Comparison of ENCODE assay signal across 29 mouse cellular contexts in the genomic region with DNA sequence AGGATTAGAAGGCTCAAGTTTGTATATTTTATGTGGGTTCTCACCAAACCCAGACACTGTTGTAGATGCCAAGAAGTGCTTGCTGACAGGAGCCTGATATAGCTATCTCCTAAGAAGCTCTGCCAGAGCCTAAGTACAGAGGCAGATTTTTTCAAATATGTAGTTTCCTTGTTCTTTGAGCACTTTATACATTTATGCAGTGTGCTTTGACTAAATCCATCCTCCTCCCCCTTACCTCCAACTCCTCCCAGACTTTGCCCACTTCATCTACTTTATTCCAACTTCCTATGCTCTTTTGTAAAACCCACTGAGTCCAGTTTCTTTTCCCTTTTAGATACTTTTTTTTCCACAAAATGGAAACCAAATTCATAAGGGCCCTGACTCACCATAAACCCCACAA. TPM values are rescaled to one million over a fixed set of nuclear protein-coding genes. Genes with fewer than 3 reads are reported as not detected.
"Had no signal": no experiment of that assay in that cellular context is flagged by ENCODE, and none has a peak within 500 bp of the region (broad histone marks: within the 10 kb centered on the region; RNA-seq: fewer than 3 reads in every experiment).

No protein-coding gene starts in this region.

- DNase-seq: gastrocnemius, postnatal 14 days; heart, adult 18-20 months; heart, postnatal 10 days; heart, postnatal 4 days; kidney, adult 18-20 months; kidney, adult 8-10 months; kidney, postnatal 10 days; kidney, postnatal 25 days; kidney, postnatal 4 days; liver; liver, embryonic 13.5 days had no signal

- H3K27me3 ChIP-seq: heart, embryonic 12.5 days; hindbrain, embryonic 12.5 days; intestine, embryonic 15.5 days; limb, embryonic 12.5 days; liver, embryonic 13.5 days had no signal

- ATAC-seq: hindbrain, embryonic 16.5 days; inflammation-experienced regulatory T-cells, adult 6 months; intestine, embryonic 15.5 days; intestine, postnatal 0 days had no signal

RNA-seq across cellular contexts. Expression of a gene that starts 11.8 kb away (rescaled TPM):
- total RNA-seq: gastrocnemius, adult 8-10 months; gastrocnemius, postnatal 14 days; granulocyte monocyte progenitor cell, adult 5-6 weeks; heart, adult 18-20 months; heart, adult 8-10 months; heart, postnatal 25 days; layer of hippocampus, adult 2 months; left cerebral cortex, postnatal 14 days had no signal
- polyA plus RNA-seq: heart, embryonic 10.5 days; heart, embryonic 14.5 days; intestine, embryonic 15.5 days; intestine, postnatal 0 days; limb, embryonic 10.5 days; limb, embryonic 12.5 days; limb, embryonic 14.5 days; liver, embryonic 11.5 days; liver, embryonic 13.5 days had no signal
